Mouse (Mus musculus) heart, postnatal 0 days (tissue): ENCODE measurements at regions not wholly inside any gene's neighbourhood (a gene's known extent, or its start where the extent isn't known, plus 50 kb on each side); places are given as distances from the start of the nearest gene placed in this dataset.

ENCODE experiments used
- ATAC-seq: fragments of 200-750 bp; cut with Nextera tagmentation; 2 replicates; pipeline ENCODE4 v1.8.0; 2017; ENCODE audit warnings: low read depth, moderate number of reproducible peaks, moderate library complexity; ENCODE audit not compliant: insufficient read depth
- DNase-seq: peaks from one replicate; pipeline ENCODE4 v3.0.0-alpha.2; 2016; ENCODE audit warnings: low spot score
- H3K27ac ChIP-seq: fragments of 300-500 bp; sonication (generic); 2 replicates; pipeline ENCODE4 v1.5.1; 2014; ENCODE audit warnings: low read depth, mild to moderate bottlenecking
- H3K27me3 ChIP-seq: fragments of 300-500 bp; sonication (generic); 2 replicates; pipeline ENCODE4 v1.6.1; 2014; ENCODE audit warnings: low read length, mixed read lengths; ENCODE audit not compliant: control insufficient read depth, insufficient read depth
- H3K36me3 ChIP-seq: fragments of 300-500 bp; sonication (generic); replicated peaks from 2 replicates; pipeline ENCODE4 v1.6.1; 2014; ENCODE audit warnings: low read length, mixed read lengths; ENCODE audit not compliant: control insufficient read depth, insufficient read depth
- H3K4me1 ChIP-seq: fragments of 300-500 bp; sonication (generic); 2 replicates; pipeline ENCODE4 v1.6.1; 2014; ENCODE audit warnings: antibody characterized with exemption; ENCODE audit not compliant: control insufficient read depth, insufficient read depth
- H3K4me2 ChIP-seq: fragments of 300-500 bp; sonication (generic); 2 replicates; pipeline ENCODE4 v1.6.1; 2014; ENCODE audit warnings: low read depth, mild to moderate bottlenecking, low read length, moderate library complexity
- H3K4me3 ChIP-seq: fragments of 300-500 bp; sonication (generic); 2 replicates; pipeline ENCODE4 v1.5.1; 2014; ENCODE audit warnings: low read depth, low read length
- H3K9ac ChIP-seq: fragments of 300-500 bp; sonication (generic); replicated peaks from 2 replicates; pipeline ENCODE4 v1.6.1; 2014; ENCODE audit warnings: low read depth, low read length, mixed read lengths
- H3K9me3 ChIP-seq: fragments of 300-500 bp; sonication (generic); replicated peaks from 2 replicates; pipeline ENCODE4 v1.6.1; 2016; ENCODE audit warnings: low read length; ENCODE audit not compliant: control insufficient read depth
- CTCF ChIP-seq: IDR thresholded peaks from 2 replicates; pipeline ENCODE4 v1.5.1; 2016; ENCODE audit warnings: antibody characterized with exemption, control low read depth, low read depth
- EP300 ChIP-seq: IDR thresholded peaks from 2 replicates; pipeline ENCODE4 v1.6.1; 2016; ENCODE audit warnings: antibody characterized with exemption, low read depth
- WGBS: fragments of 180-500 bp; shearing (Covaris S2); extraction: QIAGEN DNeasy Blood & Tissue Kit; methylation state at CpG from one replicate; pipeline ENCODE4 v1.1.7; 2014; 5-methylcytosine and 5-hydroxymethylcytosine counted together

DNA sequence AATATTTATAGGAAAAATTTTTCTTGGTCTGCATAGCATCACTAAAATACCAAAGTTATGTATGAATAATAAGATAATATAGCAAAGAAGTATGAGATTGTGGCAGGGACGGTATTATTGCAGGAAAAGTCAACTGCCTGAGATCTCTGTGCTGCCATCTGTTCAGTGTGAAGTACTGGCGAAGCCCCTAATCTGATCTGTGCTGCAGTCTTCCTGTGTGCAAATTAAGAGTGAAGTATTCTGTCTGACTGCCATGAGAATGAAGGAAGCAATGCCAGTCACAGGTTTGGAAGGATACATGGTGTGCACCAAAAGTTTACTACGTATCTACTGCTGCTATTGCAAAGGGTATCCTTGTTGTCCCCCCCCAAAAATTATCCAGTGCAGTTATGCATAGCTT lies 501.5 kb downstream of the Rab28 start:
- H3K9me3 ChIP-seq: no peaks in the 10 kb centered on the region
- no peaks in the 10 kb centered on the region for H3K4me1 ChIP-seq
- 66% methylated on average over 3 of the region's 3 CpGs for WGBS
- no peak overlapping the region for H3K27ac ChIP-seq
- H3K4me2 ChIP-seq: no peak overlapping the region
- H3K4me3 ChIP-seq: no peak overlapping the region
- no peaks in the 10 kb centered on the region for H3K36me3 ChIP-seq
- TF ChIP-seq CTCF: no peak
- no peak for TF ChIP-seq EP300
- DNase-seq (no peak), ATAC-seq (no peak)
- no peaks in the 10 kb centered on the region for H3K27me3 ChIP-seq
- no peak overlapping the region for H3K9ac ChIP-seq

DNA sequence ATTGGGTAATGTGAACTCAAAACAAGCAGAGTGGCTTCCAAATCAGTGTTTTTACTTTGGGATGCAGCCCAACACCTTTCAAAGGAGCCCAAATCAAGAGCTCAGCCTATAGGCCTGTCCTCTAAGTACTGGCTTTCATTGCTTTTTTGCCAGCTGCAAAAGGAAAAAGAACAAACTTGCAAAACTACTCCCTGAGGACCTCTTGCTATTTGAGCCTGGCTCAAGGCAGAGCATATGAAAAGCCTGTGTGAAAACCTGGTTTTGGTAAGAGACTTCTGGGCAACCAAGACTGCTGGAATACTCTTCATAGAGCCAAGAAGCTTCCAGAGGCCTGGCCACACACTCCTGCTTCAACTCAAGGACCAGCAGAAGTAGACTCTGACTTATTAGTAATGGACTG lies 503.5 kb downstream of the Rab28 start:
- ATAC-seq (no peak), DNase-seq (no peak)
- Histone ChIP-seq H3K9me3 (no peaks in the 10 kb centered on the region), H3K4me1 (no peaks in the 10 kb centered on the region), H3K4me3 (no peak overlapping the region), H3K4me2 (no peak overlapping the region), H3K36me3 (no peaks in the 10 kb centered on the region), H3K9ac (no peak overlapping the region), H3K27me3 (no peaks in the 10 kb centered on the region), H3K27ac (no peak overlapping the region)
- TF ChIP-seq EP300: no peak

DNA sequence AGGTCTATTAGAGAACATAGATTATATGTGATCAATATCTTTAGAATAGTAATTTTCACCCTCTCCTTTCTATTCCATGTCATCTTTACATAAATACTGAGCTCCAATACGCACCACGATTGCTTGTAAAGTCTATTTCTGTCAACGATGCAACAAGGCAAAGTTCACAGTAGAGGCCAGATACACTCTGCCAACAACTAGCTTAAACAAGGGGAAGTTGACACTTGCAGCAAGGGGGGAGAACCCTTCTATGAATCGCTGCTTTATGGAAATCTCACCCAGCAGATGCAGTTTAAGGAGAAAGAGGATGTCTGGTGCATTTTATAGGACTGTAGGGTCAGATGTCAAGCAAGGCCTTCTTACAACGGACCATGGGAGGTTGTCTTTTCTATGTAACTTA lies 520.8 kb downstream of the Rab28 start:
- Histone ChIP-seq H3K9ac (no peak overlapping the region), H3K4me2 (no peak overlapping the region), H3K36me3 (no peaks in the 10 kb centered on the region), H3K27me3 (no peaks in the 10 kb centered on the region), H3K9me3 (no peaks in the 10 kb centered on the region), H3K4me3 (no peak overlapping the region), H3K4me1 (no peaks in the 10 kb centered on the region), H3K27ac (no peak overlapping the region)
- ATAC-seq (no peak), DNase-seq (no peak)
- TF ChIP-seq CTCF (no peak), EP300 (no peak)
- WGBS: 55% methylated on average over 5 of the region's 5 CpGs

DNA sequence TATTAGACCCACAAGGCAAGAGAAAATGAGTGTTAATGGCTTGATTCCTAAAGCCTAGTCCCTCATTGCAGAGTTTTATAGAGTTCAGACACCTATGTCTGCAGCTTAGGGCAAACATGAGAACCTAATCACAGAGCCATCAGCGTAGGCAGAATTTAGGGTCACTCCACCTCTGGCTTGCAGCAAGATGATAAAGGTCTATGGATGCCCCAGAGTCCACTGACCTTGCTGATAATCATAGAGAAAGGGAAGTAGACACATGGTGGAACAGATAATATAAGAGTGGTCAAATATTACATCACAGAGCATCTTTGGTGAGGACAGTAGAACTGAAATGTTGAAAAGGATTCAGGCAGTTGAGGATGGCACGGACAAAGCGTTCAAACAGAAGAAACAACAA lies 530.7 kb downstream of the Rab28 start:
- no peak overlapping the region for H3K9ac ChIP-seq
- H3K4me1 ChIP-seq: no peaks in the 10 kb centered on the region
- H3K9me3 ChIP-seq: no peaks in the 10 kb centered on the region
- no peaks in the 10 kb centered on the region for H3K36me3 ChIP-seq
- H3K4me2 ChIP-seq: no peak overlapping the region
- H3K27ac ChIP-seq: no peak overlapping the region
- no peaks in the 10 kb centered on the region for H3K27me3 ChIP-seq
- no peak for TF ChIP-seq CTCF
- TF ChIP-seq EP300: no peak
- no peak overlapping the region for H3K4me3 ChIP-seq
- DNase-seq: no peak
- no peak for ATAC-seq
- WGBS: 66% methylated on average over 3 of the region's 3 CpGs

DNA sequence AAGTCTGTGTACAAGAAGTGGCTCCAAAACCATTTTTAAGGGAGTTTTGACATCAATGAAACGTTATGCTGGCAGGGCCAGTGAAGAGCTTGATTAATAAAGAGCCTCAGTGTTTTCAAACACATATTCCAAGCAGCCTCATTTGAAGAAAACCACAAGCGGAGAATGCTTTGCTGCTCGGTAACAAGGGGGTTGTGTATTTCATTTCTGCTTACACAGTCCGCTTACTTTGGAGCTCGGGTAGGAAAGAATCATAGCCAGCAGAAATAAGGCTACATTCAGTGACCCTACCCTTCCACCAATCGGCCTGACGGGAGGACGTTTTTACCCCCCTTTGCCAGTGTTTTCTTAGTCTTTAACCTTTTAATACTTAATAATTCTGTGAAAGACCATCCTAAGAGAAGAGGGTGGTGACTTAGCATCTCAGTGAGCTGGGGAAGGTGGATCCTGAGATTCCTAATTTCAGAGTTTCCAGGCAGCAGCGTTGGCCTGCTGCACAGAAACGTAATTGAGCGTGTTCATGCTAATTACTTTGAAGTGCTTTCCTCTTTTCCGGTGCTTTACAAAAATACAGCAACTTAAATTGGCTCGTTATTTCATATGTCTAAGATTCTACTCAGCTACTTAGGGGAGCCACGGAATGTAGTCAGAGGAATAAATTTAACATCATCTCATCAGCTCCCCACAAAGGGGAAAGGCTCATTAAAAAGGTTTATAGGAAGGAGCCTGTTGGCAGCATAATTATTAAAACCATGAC lies 541.9 kb downstream of the Rab28 start:
- DNase-seq (no peak), ATAC-seq (no peak)
- TF ChIP-seq EP300 (no peak), CTCF (no peak)
- H3K9ac ChIP-seq: no peak overlapping the region
- no peaks in the 10 kb centered on the region for H3K36me3 ChIP-seq
- no peak overlapping the region for H3K4me3 ChIP-seq
- H3K9me3 ChIP-seq: no peaks in the 10 kb centered on the region
- no peaks in the 10 kb centered on the region for H3K4me1 ChIP-seq
- H3K27ac ChIP-seq: no peak overlapping the region
- no peaks in the 10 kb centered on the region for H3K27me3 ChIP-seq
- 74% methylated on average over 14 of the region's 14 CpGs for WGBS
- no peak overlapping the region for H3K4me2 ChIP-seq

DNA sequence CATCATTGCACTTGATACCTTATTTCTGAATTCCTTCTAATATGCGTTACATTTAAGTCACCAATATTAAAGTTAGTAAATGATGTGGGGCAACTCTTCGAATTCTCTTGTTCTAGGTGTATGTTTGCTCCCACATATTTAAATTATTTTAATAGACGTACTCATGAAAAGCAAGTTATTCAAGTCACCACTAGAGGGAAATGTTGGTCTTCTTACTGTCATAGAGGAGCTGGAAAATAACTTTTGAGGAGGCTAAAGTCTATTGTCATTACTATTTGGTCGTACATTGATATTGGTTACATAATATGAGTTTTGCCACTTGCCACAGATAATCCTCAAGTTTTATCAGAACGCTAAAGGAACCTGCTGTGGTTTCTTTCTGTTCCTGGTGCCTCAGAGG lies 582.9 kb downstream of the Rab28 start:
- H3K27ac ChIP-seq: no peak overlapping the region
- H3K4me1 ChIP-seq: no peaks in the 10 kb centered on the region
- H3K4me3 ChIP-seq: no peak overlapping the region
- no peak for ATAC-seq
- WGBS: 19% methylated on average over 5 of the region's 5 CpGs
- no peaks in the 10 kb centered on the region for H3K27me3 ChIP-seq
- no peaks in the 10 kb centered on the region for H3K9me3 ChIP-seq
- H3K9ac ChIP-seq: no peak overlapping the region
- TF ChIP-seq EP300 (no peak), CTCF (peak; percentile 57)
- DNase-seq: peak; percentile 24
- H3K36me3 ChIP-seq: no peaks in the 10 kb centered on the region
- no peak overlapping the region for H3K4me2 ChIP-seq
